ENCODE assay signal across 25 mouse cellular contexts in genomic region chr1:54005860-54006386, GRCm38 (mm10).
DNase-seq lines count a peak whose midpoint lies in the region; ATAC-seq and TF ChIP-seq lines count a peak whose summit lies in the region.
"Had no signal": no experiment of that assay in that cellular context is flagged by ENCODE, and none has a peak within 500 bp of the region (broad histone marks: within the 10 kb centered on the region; RNA-seq: fewer than 3 reads in every experiment).

No protein-coding gene starts in this region.

- peak; percentile 74 for ATAC-seq in frontal cortex, adult (ENCODE audit: low TSS enrichment)
- 0 out of 2 replicates have a peak, but pooled peaks have one; percentile 19 for ATAC-seq in heart, embryonic 15.5 days (replicated peaks; ENCODE audit: insufficient number of reproducible peaks, insufficient read depth, low FRiP score, low read depth)
- ATAC-seq: activated CD4-positive, CD25-positive, alpha-beta regulatory T cell, adult 4 months; CD4-positive, CD25-positive, alpha-beta regulatory T cell, adult 4 months had no signal

- TF ChIP-seq POLR2A in heart, adult 2 months (IDR thresholded peaks at IDR 0.05; ENCODE audit: insufficient read depth, low read depth, low read length) = no peak
- no peak for TF ChIP-seq POLR2A in CH12.LX (IDR thresholded peaks at IDR 0.05; ENCODE audit: low read depth, low read length)

- dilution Hi-C loops in CH12.LX (cut with MboI; ENCODE audit: extremely low pct_ligation_motif_present, extremely low pct_unique_long_range_greater_than_20kb, low sequenced_read_pairs) = no loop called here

- H3K79me2 ChIP-seq in heart, adult 2 months (replicated peaks; ENCODE audit: control insufficient read depth, insufficient read depth, low read length) = no peaks in the 10 kb centered on the region
- H3K79me2 ChIP-seq in CH12.LX (replicated peaks; ENCODE audit: control insufficient read depth, extremely low read depth, insufficient read depth, poor library complexity, severe bottlenecking) = no peaks in the 10 kb centered on the region

- peak overlapping the region; percentile 66 for H3K27ac ChIP-seq in heart, embryonic 15.5 days
- no peak overlapping the region for H3K27ac ChIP-seq in heart, adult 2 months
- peak overlapping the region; percentile 64 for H3K27ac ChIP-seq in left cerebral cortex, adult 2 months
- H3K27ac ChIP-seq in CH12.LX (ENCODE audit: insufficient read depth, low read depth) = no peak overlapping the region
- H3K27ac ChIP-seq in embryonic facial prominence, embryonic 10.5 days (replicated peaks) = no peak overlapping the region
- H3K27ac ChIP-seq: embryonic facial prominence, embryonic 15.5 days; forebrain, embryonic 10.5 days; hindbrain, embryonic 10.5 days; limb, embryonic 13.5 days had no signal

- WGBS in heart, embryonic 15.5 days = 19% methylated on average over 5 of the region's 5 CpGs
- WGBS in heart, adult 2 months = 20% methylated on average over 5 of the region's 5 CpGs
- WGBS in embryonic facial prominence, embryonic 10.5 days = 78% methylated on average over 5 of the region's 5 CpGs

- H3K9ac ChIP-seq in heart, embryonic 15.5 days = no peak overlapping the region
- H3K9ac ChIP-seq in heart, adult 2 months (ENCODE audit: low read depth, low read length) = no peak overlapping the region
- no peak overlapping the region for H3K9ac ChIP-seq in CH12.LX (ENCODE audit: insufficient read depth, low read depth)
- H3K9ac ChIP-seq: embryonic facial prominence, embryonic 15.5 days; limb, embryonic 13.5 days had no signal

- H3K4me3 ChIP-seq in heart, embryonic 15.5 days = no peak overlapping the region
- H3K4me3 ChIP-seq in heart, adult 2 months = no peak overlapping the region
- H3K4me3 ChIP-seq in left cerebral cortex, adult 2 months = no peak overlapping the region
- no peak overlapping the region for H3K4me3 ChIP-seq in CH12.LX (replicated peaks in 1 of 3; ENCODE audit: low read depth in 2 of 3, low read length in 2 of 3, poor library complexity in 1 of 3)
- H3K4me3 ChIP-seq in embryonic facial prominence, embryonic 10.5 days = no peak overlapping the region
- H3K4me3 ChIP-seq: embryonic facial prominence, embryonic 15.5 days; forebrain, embryonic 10.5 days; hindbrain, embryonic 10.5 days; limb, embryonic 13.5 days; megakaryocyte, embryonic 14.5 days; myocyte had no signal

- in situ Hi-C loops in CH12.LX (cut with MboI; ENCODE audit: low pct_ligation_motif_present, low pct_unique_long_range_greater_than_20kb, low sequenced_read_pairs) = no loop called here

- H3K4me1 ChIP-seq in heart, embryonic 15.5 days (replicated peaks) = peaks cover 50% of the 10 kb centered on the region
- peaks cover 9% of the 10 kb centered on the region for H3K4me1 ChIP-seq in heart, adult 2 months (ENCODE audit: control insufficient read depth, insufficient read depth, low read length)
- H3K4me1 ChIP-seq in CH12.LX (ENCODE audit: control insufficient read depth in 1 of 2, insufficient read depth in 2 of 2) = peaks cover 6 to 14% of the 10 kb centered on the region in 2 experiments
- H3K4me1 ChIP-seq in embryonic facial prominence, embryonic 10.5 days = no peaks in the 10 kb centered on the region
- H3K4me1 ChIP-seq: embryonic facial prominence, embryonic 15.5 days; forebrain, embryonic 10.5 days; hindbrain, embryonic 10.5 days had no signal

- no peak for TF ChIP-seq CTCF in heart, adult 2 months (IDR thresholded peaks at IDR 0.05)
- no peak for TF ChIP-seq CTCF in left cerebral cortex, adult 2 months (IDR thresholded peaks at IDR 0.05)
- no peak for TF ChIP-seq CTCF in CH12.LX (conservative IDR thresholded peaks at IDR 0.05 in 1 of 2, IDR thresholded peaks at IDR 0.05 in 1 of 2; ENCODE audit: low read depth in 2 of 2, low read length in 2 of 2)

- intact Hi-C loops in heart, adult 2 months (cut with DNase I) = no loop called here
- intact Hi-C loops in left cerebral cortex, adult 2 months (cut with DNase I) = no loop called here

- H3K27me3 ChIP-seq in heart, embryonic 15.5 days = no peaks in the 10 kb centered on the region
- H3K27me3 ChIP-seq in heart, adult 2 months (ENCODE audit: control insufficient read depth, insufficient read depth, low read length) = no peaks in the 10 kb centered on the region
- no peaks in the 10 kb centered on the region for H3K27me3 ChIP-seq in CH12.LX (replicated peaks)
- H3K27me3 ChIP-seq in embryonic facial prominence, embryonic 10.5 days (replicated peaks; ENCODE audit: low read depth, poor library complexity, severe bottlenecking) = no peaks in the 10 kb centered on the region
- H3K27me3 ChIP-seq: embryonic facial prominence, embryonic 15.5 days; limb, embryonic 13.5 days had no signal

- no peaks in the 10 kb centered on the region for H3K9me3 ChIP-seq in heart, embryonic 15.5 days (replicated peaks)
- no peaks in the 10 kb centered on the region for H3K9me3 ChIP-seq in CH12.LX (replicated peaks; ENCODE audit: low read length)
- H3K9me3 ChIP-seq in embryonic facial prominence, embryonic 10.5 days = no peaks in the 10 kb centered on the region
- H3K9me3 ChIP-seq: embryonic facial prominence, embryonic 15.5 days; forebrain, embryonic 10.5 days; G1E; hindbrain, embryonic 10.5 days; limb, embryonic 13.5 days; megakaryocyte, embryonic 14.5 days had no signal

- H3K36me3 ChIP-seq in heart, embryonic 15.5 days = no peaks in the 10 kb centered on the region
- peaks cover 11% of the 10 kb centered on the region for H3K36me3 ChIP-seq in heart, adult 2 months (ENCODE audit: control insufficient read depth, insufficient read depth, low read length)
- no peaks in the 10 kb centered on the region for H3K36me3 ChIP-seq in CH12.LX (replicated peaks in 1 of 2; ENCODE audit: control insufficient read depth in 1 of 2, insufficient read depth in 1 of 2, low read length in 1 of 2)
- no peaks in the 10 kb centered on the region for H3K36me3 ChIP-seq in embryonic facial prominence, embryonic 10.5 days (replicated peaks)
- H3K36me3 ChIP-seq: embryonic facial prominence, embryonic 15.5 days; forebrain, embryonic 10.5 days; G1E; hindbrain, embryonic 10.5 days; limb, embryonic 13.5 days had no signal

- DNase-seq in frontal cortex, postnatal 25 days (ENCODE audit: low spot score in 2 of 2) = no peak
- no peak for DNase-seq in heart, adult 2 months
- no peak for DNase-seq in left cerebral cortex, adult 2 months (ENCODE audit: extremely low spot score in 1 of 2, low spot score in 2 of 2)
- no peak for DNase-seq in left cerebral cortex, adult 9 months (ENCODE audit: low spot score in 2 of 2)
- DNase-seq in CH12.LX (ENCODE audit: extremely low read depth) = no peak
- DNase-seq in embryonic facial prominence, embryonic 10.5 days (ENCODE audit: low spot score) = no peak
- DNase-seq: adrenal gland, postnatal 10 days; cerebellum, adult 11 months; cerebellum, postnatal 14 days; embryo, embryonic 11 days; gastrocnemius, postnatal 14 days; kidney, adult 18-20 months; midbrain, embryonic 14.5 days; thymus, postnatal 14 days had no signal

- H3K4me2 ChIP-seq in heart, embryonic 15.5 days = no peak overlapping the region
- H3K4me2 ChIP-seq in CH12.LX (ENCODE audit: insufficient read depth, low read depth, poor library complexity, severe bottlenecking) = no peak overlapping the region
- H3K4me2 ChIP-seq: embryonic facial prominence, embryonic 15.5 days; limb, embryonic 13.5 days had no signal

- no peak for TF ChIP-seq RAD21 in CH12.LX (IDR thresholded peaks at IDR 0.05; ENCODE audit: low read depth, low read length)

- no peak for TF ChIP-seq EP300 in heart, adult 2 months (IDR thresholded peaks at IDR 0.05; ENCODE audit: insufficient read depth, low read depth, low read length)
- TF ChIP-seq EP300 in CH12.LX (IDR thresholded peaks at IDR 0.05; ENCODE audit: low read length) = no peak

TF ChIP-seq in CH12.LX, 34 proteins besides CTCF, POLR2A, EP300 and RAD21:
- TF ChIP-seq POLR2AphosphoS2 (IDR thresholded peaks at IDR 0.05; ENCODE audit: low read depth, low read length) (no peak), ZNF384 (IDR thresholded peaks at IDR 0.05; ENCODE audit: low read depth, low read length) (0 out of 2 replicates have a peak, but pooled peaks have one; percentile 31), BHLHE40 (IDR thresholded peaks at IDR 0.05; ENCODE audit: low read depth, low read length) (no peak)

Comparison
In these comparisons a context has a peak if more than half of its experiments do, and no peak if none do; other contexts are left out.
1. H3K27ac ChIP-seq: peak in heart, embryonic 15.5 days (single experiment) and left cerebral cortex, adult 2 months (single experiment); none in heart, adult 2 months (single experiment), CH12.LX (single experiment) and embryonic facial prominence, embryonic 10.5 days (single experiment).